9 mouse cellular contexts compared by ENCODE assay signal in the genomic region with DNA sequence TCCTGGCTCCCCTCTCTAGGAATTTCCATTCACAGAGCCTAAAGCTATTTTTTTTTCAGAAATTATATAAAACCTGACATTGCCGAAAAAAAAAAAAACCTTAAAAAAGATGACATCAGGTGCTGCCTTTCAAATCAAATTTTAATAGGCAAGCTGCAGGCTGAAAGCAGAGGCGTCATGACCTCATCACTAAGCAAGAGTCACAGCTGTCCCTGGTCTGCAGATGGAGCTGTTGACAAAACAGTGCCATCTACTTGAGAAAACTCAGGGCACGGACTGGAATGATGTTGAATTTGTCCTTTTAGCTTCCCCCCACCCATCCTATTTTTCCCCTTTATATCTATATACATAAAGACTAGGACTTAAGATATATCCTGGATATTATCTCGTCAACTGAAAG.
A peak's percentile ranks its signal among the peaks of the same experiment; 100 is the strongest.
DNase-seq lines count a peak whose midpoint lies in the region; ATAC-seq and TF ChIP-seq lines count a peak whose summit lies in the region.
"Had no signal": no experiment of that assay in that cellular context is flagged by ENCODE, and none has a peak within 500 bp of the region (broad histone marks: within the 10 kb centered on the region; RNA-seq: fewer than 3 reads in every experiment).

No protein-coding gene starts in this region.

- no peaks in the 10 kb centered on the region for H3K9me3 ChIP-seq in forebrain, embryonic 15.5 days
- H3K9me3 ChIP-seq in midbrain, postnatal 0 days (ENCODE audit: low read length) = no peaks in the 10 kb centered on the region
- H3K9me3 ChIP-seq: limb, embryonic 12.5 days had no signal

- H3K4me2 ChIP-seq in forebrain, embryonic 15.5 days (replicated peaks) = no peak overlapping the region
- no peak overlapping the region for H3K4me2 ChIP-seq in midbrain, postnatal 0 days (ENCODE audit: low read depth, low read length, poor library complexity, severe bottlenecking)
- H3K4me2 ChIP-seq: limb, embryonic 12.5 days had no signal

- no peaks in the 10 kb centered on the region for H3K27me3 ChIP-seq in cerebellum, adult 2 months (ENCODE audit: control insufficient read depth, insufficient read depth, low read length)
- no peaks in the 10 kb centered on the region for H3K27me3 ChIP-seq in forebrain, embryonic 15.5 days
- H3K27me3 ChIP-seq in midbrain, postnatal 0 days (ENCODE audit: insufficient read depth, low read length) = no peaks in the 10 kb centered on the region
- H3K27me3 ChIP-seq: limb, embryonic 12.5 days had no signal

- peak; percentile 12 to 24 for DNase-seq in left cerebral cortex, adult 18-20 months (ENCODE audit: low spot score in 2 of 2)
- DNase-seq in left cerebral cortex, postnatal 10 days (ENCODE audit: extremely low spot score in 1 of 2, low spot score in 2 of 2) = no peak
- DNase-seq in cerebellum, adult 2 months = peak; percentile 21 to 51
- DNase-seq in midbrain, postnatal 0 days (ENCODE audit: low spot score) = peak; percentile 79
- no peak for DNase-seq in B cell, adult 2 months
- DNase-seq in spleen, postnatal 14 days (ENCODE audit: low spot score in 2 of 2) = no peak
- DNase-seq in spleen, postnatal 36 days (ENCODE audit: low spot score in 2 of 2) = no peak

- intact Hi-C loops in left cerebral cortex, postnatal 10 days (cut with DNase I) = no loop called here

- no peak overlapping the region for H3K27ac ChIP-seq in cerebellum, adult 2 months (ENCODE audit: insufficient read depth, low read length)
- H3K27ac ChIP-seq in forebrain, embryonic 15.5 days (replicated peaks) = no peak overlapping the region
- no peak overlapping the region for H3K27ac ChIP-seq in midbrain, postnatal 0 days (ENCODE audit: low read depth, low read length)
- H3K27ac ChIP-seq: limb, embryonic 12.5 days had no signal

- TF ChIP-seq POLR2A in cerebellum, adult 2 months (IDR thresholded peaks at IDR 0.05; ENCODE audit: borderline replicate concordance, insufficient read depth, low read length) = no peak

- H3K4me3 ChIP-seq in cerebellum, adult 2 months (replicated peaks; ENCODE audit: insufficient read depth, low read depth, low read length) = no peak overlapping the region
- H3K4me3 ChIP-seq in forebrain, embryonic 15.5 days = no peak overlapping the region
- H3K4me3 ChIP-seq in midbrain, postnatal 0 days (ENCODE audit: low read depth, low read length) = no peak overlapping the region
- H3K4me3 ChIP-seq: limb, embryonic 12.5 days had no signal

- no peaks in the 10 kb centered on the region for H3K4me1 ChIP-seq in cerebellum, adult 2 months (ENCODE audit: control insufficient read depth, insufficient read depth, low read length)
- peaks cover 15% of the 10 kb centered on the region; the same call in 1 of the 2 replicates for H3K4me1 ChIP-seq in forebrain, embryonic 15.5 days
- H3K4me1 ChIP-seq in midbrain, postnatal 0 days (ENCODE audit: insufficient read depth, low read length) = no peaks in the 10 kb centered on the region
- H3K4me1 ChIP-seq: limb, embryonic 12.5 days had no signal

- peak; percentile 62; the same call in 1 of the 2 replicates for TF ChIP-seq CTCF in cerebellum, adult 2 months (IDR thresholded peaks at IDR 0.05; ENCODE audit: borderline replicate concordance, insufficient read depth, low read depth, low read length)
- peak; percentile 69 for TF ChIP-seq CTCF in midbrain, postnatal 0 days (IDR thresholded peaks at IDR 0.05)

- no peak overlapping the region for H3K9ac ChIP-seq in forebrain, embryonic 15.5 days (replicated peaks)
- H3K9ac ChIP-seq in midbrain, postnatal 0 days (replicated peaks; ENCODE audit: low read length, poor library complexity, severe bottlenecking) = no peak overlapping the region
- H3K9ac ChIP-seq: limb, embryonic 12.5 days had no signal

- ATAC-seq in forebrain, embryonic 15.5 days (replicated peaks) = peak; percentile 76; the same call in 1 of the 2 replicates
- ATAC-seq in midbrain, postnatal 0 days (ENCODE audit: low FRiP score) = no peak

- H3K36me3 ChIP-seq in forebrain, embryonic 15.5 days = no peaks in the 10 kb centered on the region
- no peaks in the 10 kb centered on the region for H3K36me3 ChIP-seq in midbrain, postnatal 0 days (ENCODE audit: insufficient read depth, low read length)
- H3K36me3 ChIP-seq: limb, embryonic 12.5 days had no signal

- 47% methylated on average over 4 of the region's 4 CpGs for WGBS in cerebellum, adult 2 months
- WGBS in forebrain, embryonic 15.5 days = 25% methylated on average over 4 of the region's 4 CpGs
- WGBS in midbrain, postnatal 0 days = 42% methylated on average over 4 of the region's 4 CpGs

Comparison
In these comparisons a context has a peak if more than half of its experiments do, and no peak if none do; other contexts are left out.
1. DNase-seq: peak in left cerebral cortex, adult 18-20 months (2 of 2), cerebellum, adult 2 months (2 of 2) and midbrain, postnatal 0 days (single experiment); none in left cerebral cortex, postnatal 10 days (0 of 2), B cell, adult 2 months (0 of 2), spleen, postnatal 14 days (0 of 2) and spleen, postnatal 36 days (0 of 2).